Mouse (Mus musculus) midbrain, embryonic 14.5 days (tissue): ENCODE results near the gene Ly86. TPM values are rescaled to one million over a fixed set of nuclear protein-coding genes. Genes with fewer than 3 reads are reported as not detected.

Experiments
- ATAC-seq: fragments of 200-750 bp; cut with Nextera tagmentation; 2 replicates; pipeline ENCODE4 v1.8.0; 2017; ENCODE audit warnings: moderate number of reproducible peaks, moderate library complexity; ENCODE audit not compliant: low FRiP score, low TSS enrichment
- DNase-seq: peaks from one replicate; pipeline ENCODE4 v3.0.0-alpha.2; 2015
- H3K27ac ChIP-seq: fragments of 300-500 bp; sonication (generic); replicated peaks from 2 replicates; pipeline ENCODE4 v1.5.1; 2014; ENCODE audit warnings: mild to moderate bottlenecking, low read depth, low read length, moderate library complexity
- H3K27me3 ChIP-seq: fragments of 300-500 bp; sonication (generic); 2 replicates; pipeline ENCODE4 v1.6.1; 2014; ENCODE audit warnings: low read length, control low read depth, mixed read lengths; ENCODE audit not compliant: control insufficient read depth, insufficient read depth
- H3K36me3 ChIP-seq: fragments of 300-500 bp; sonication (generic); 2 replicates; pipeline ENCODE4 v1.6.1; 2014; ENCODE audit warnings: low read length, control low read depth; ENCODE audit not compliant: control insufficient read depth, insufficient read depth
- H3K4me1 ChIP-seq: fragments of 300-500 bp; sonication (generic); 2 replicates; pipeline ENCODE4 v1.6.1; 2014; ENCODE audit warnings: mild to moderate bottlenecking, antibody characterized with exemption, low read length, control low read depth; ENCODE audit not compliant: control insufficient read depth, insufficient read depth
- H3K4me2 ChIP-seq: fragments of 300-500 bp; sonication (generic); 2 replicates; pipeline ENCODE4 v1.6.1; 2014; ENCODE audit warnings: mild to moderate bottlenecking, low read length, moderate library complexity
- H3K4me3 ChIP-seq: fragments of 300-500 bp; sonication (generic); replicated peaks from 2 replicates; pipeline ENCODE4 v1.5.1; 2014; ENCODE audit warnings: low read depth, low read length
- H3K9ac ChIP-seq: fragments of 300-500 bp; sonication (generic); replicated peaks from 2 replicates; pipeline ENCODE4 v1.6.1; 2014; ENCODE audit warnings: mild to moderate bottlenecking, low read length, moderate library complexity
- H3K9me3 ChIP-seq: fragments of 300-500 bp; sonication (generic); 2 replicates; pipeline ENCODE4 v1.6.1; 2016; ENCODE audit warnings: low read length, control low read depth, mixed read lengths; ENCODE audit not compliant: control insufficient read depth
- WGBS: fragments of 180-500 bp; shearing (Covaris S2); extraction: QIAGEN DNeasy Blood & Tissue Kit; methylation state at CpG from one replicate; pipeline ENCODE4 v1.1.7; 2014; 5-methylcytosine and 5-hydroxymethylcytosine counted together
- polyA plus RNA-seq: library from polyadenylated mRNA; unstranded; fragments of >200 nt; fragmentation: Nextera tagmentation; extraction: Ambion mirVana; gene quantifications from 2 replicates; pipeline ENCODE4 v1.2.1, GENCODE M21; 2014

Ly86 gene
- polyA plus RNA-seq, 1 experiment from 2014 or later, result 12.0 TPM

GRCm38 (mm10) chr13:37465710-37466109 lies 120.7 kb downstream of the Ly86 start:
- H3K9ac ChIP-seq, result no peak overlapping the region
- no peak overlapping the region for H3K27ac ChIP-seq
- no peaks in the 10 kb centered on the region for H3K4me1 ChIP-seq
- no peak overlapping the region for H3K4me3 ChIP-seq
- 86% methylated on average over 6 of the region's 6 CpGs for WGBS
- no peak for DNase-seq
- peaks cover 3% of the 10 kb centered on the region; the same call in 1 of the 2 replicates for H3K27me3 ChIP-seq
- no peaks in the 10 kb centered on the region for H3K36me3 ChIP-seq
- no peak for ATAC-seq
- H3K9me3 ChIP-seq, result no peaks in the 10 kb centered on the region
- H3K4me2 ChIP-seq, result no peak overlapping the region

GRCm38 (mm10) chr13:37467795-37468194 lies 122.8 kb downstream of the Ly86 start:
- no peak for ATAC-seq
- Histone ChIP-seq H3K4me3 (no peak overlapping the region), H3K4me1 (no peaks in the 10 kb centered on the region), H3K27ac (no peak overlapping the region), H3K9me3 (no peaks in the 10 kb centered on the region), H3K27me3 (peaks cover 3% of the 10 kb centered on the region; the same call in 1 of the 2 replicates), H3K36me3 (no peaks in the 10 kb centered on the region), H3K4me2 (no peak overlapping the region), H3K9ac (no peak overlapping the region)
- 14% methylated on average over 8 of the region's 8 CpGs for WGBS
- peak; percentile 77 for DNase-seq
